Mouse (Mus musculus) Patski (cell line): Measurements from ENCODE around the gene Pde9a. TPM values are rescaled to one million over a fixed set of nuclear protein-coding genes. Genes with fewer than 3 reads are reported as not detected.
A peak's percentile ranks its signal among the peaks of the same experiment; 100 is the strongest.

ENCODE experiments used
- ATAC-seq: fragments of 100-300 bp; one replicate; pipeline ENCODE4 v1.8.0; 2021
- CTCF ChIA-PET: fragments of 350-600 bp; sonication (Branson Sonifier 250); formaldehyde crosslinking; loops from one replicate; lab custom pipeline; 2022; ENCODE audit warnings: inconsistent platforms; lab: Charles Lee
- POLR2A ChIA-PET: fragments of 350-600 bp; sonication (Branson Sonifier 250); formaldehyde crosslinking; loops from one replicate; lab custom pipeline; 2022; ENCODE audit warnings: antibody characterized with exemption, inconsistent platforms; lab: Charles Lee
- DNase-seq: peaks from one replicate; pipeline ENCODE4 v3.0.0-alpha.2; 2011; ENCODE audit warnings: low read depth, low spot score
- H3K27me3 ChIP-seq: fragments of 371-371 bp; one replicate; pipeline ENCODE4 v1.5.1; 2021
- CTCF ChIP-seq: fragments of 100-300 bp; IDR thresholded peaks from one replicate; pipeline ENCODE4 v1.5.1; 2021
- in situ Hi-C: fragments of 300-500 bp; cut with MboI; formaldehyde crosslinking; loops from 3 replicates; pipeline ENCODE4 v1.11.1; 2018; ENCODE audit warnings: low pct_unique_long_range_greater_than_20kb, mixed read lengths
- polyA plus RNA-seq: library from polyadenylated mRNA; unstranded; gene quantifications from one replicate; pipeline ENCODE4 v1.2.3, GENCODE M21; 2021

The Pde9a gene
- polyA plus RNA-seq, 1 experiment from 2014 or later: not detected

DNA sequence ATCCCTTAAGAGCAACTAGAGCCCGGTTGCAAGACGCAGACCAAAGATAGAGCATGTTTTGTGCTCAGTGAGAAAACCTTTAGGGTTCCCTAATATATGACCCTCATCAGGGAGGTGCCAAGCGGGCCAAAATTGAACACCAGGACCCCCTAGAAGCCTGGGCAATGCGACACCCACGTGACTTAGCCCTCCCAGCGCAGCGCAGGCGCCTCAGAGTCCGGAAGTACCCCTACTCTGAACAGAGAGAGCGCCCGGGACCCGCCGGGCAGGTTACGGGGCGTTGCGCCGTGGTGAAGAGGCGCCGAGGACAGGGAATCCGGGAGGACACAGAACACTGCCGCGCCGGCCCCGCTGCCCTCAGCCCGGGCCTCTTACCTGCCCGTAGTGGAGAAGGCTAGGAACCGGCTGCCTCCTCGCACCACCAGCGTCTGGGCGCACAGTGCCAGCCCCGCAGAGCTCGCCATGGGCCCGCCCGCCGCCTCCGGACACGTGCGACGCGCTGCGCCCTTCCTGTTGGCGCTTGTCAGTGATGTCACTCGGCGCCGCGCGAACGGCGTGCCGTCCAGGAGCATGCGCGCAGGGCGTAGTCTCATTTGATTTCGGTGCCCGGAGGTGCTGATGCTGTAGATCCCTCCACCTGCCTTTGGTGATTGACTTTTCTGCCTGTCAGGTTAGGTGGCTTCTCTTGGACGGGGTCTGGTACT, 125.9 kb downstream of the Pde9a start:
- in situ Hi-C loops: loop anchor here (10.0 kb wide), 2 partner anchors 153 to 513 kb away; no protein-coding TSS in a partner anchor
- no peak for TF ChIP-seq CTCF
- CTCF ChIA-PET: no interaction called here
- DNase-seq (no peak), ATAC-seq (peak; percentile 84)
- POLR2A ChIA-PET: interaction anchor here (1.3 kb wide), 1 partner anchor 10 kb away, joined by 3 read pairs; no protein-coding TSS in a partner anchor
- no peaks in the 10 kb centered on the region for H3K27me3 ChIP-seq

- POLR2A ChIA-PET: interaction anchor here (1.3 kb wide), 1 partner anchor 10 kb away, joined by 3 read pairs; no protein-coding TSS in a partner anchor
- DNase-seq: no peak
- no peaks in the 10 kb centered on the region for H3K27me3 ChIP-seq
- ATAC-seq: no peak
- TF ChIP-seq CTCF: no peak
- CTCF ChIA-PET: no interaction called here
- in situ Hi-C loops: loop anchor here (10.0 kb wide), 2 partner anchors 152 to 512 kb away; no protein-coding TSS in a partner anchor
Measured at GRCm38 (mm10) chr17:31512593-31512992, 126.6 kb downstream of the Pde9a start.

DNA sequence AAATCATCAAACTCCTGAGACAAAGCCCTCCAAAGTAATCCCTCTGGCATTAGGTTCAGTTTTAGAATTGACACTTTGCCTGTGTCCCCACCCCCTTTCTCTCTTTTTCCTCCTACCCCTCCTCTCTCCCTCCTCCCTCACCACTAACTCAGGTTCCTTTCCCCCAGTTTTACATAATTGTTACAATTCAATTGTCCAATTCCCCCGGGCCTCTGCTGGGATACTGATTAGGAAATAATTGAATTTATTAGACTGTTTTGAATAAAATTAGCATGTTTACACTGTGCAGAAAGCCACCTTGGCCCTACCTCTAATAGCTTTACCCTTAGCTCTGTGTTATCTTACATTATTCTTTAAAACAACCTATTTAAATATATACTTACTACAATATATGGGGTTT, 128.7 kb downstream of the Pde9a start:
- DNase-seq (no peak), ATAC-seq (no peak)
- TF ChIP-seq CTCF: no peak
- H3K27me3 ChIP-seq: no peaks in the 10 kb centered on the region
- ChIA-PET POLR2A (no interaction called here), CTCF (no interaction called here)
- in situ Hi-C loops: loop anchor here (10.0 kb wide), 2 partner anchors 150 to 510 kb away; no protein-coding TSS in a partner anchor

- in situ Hi-C loops: loop anchor here (10.0 kb wide), 2 partner anchors 145 to 505 kb away; no protein-coding TSS in a partner anchor
- CTCF ChIA-PET: interaction anchor here (0.7 to 2.1 kb wide), 10 partner anchors 47 to 149 kb away, joined by 3 to 9 read pairs (median 4); no protein-coding TSS in a partner anchor
- ATAC-seq (peak; percentile 40), DNase-seq (no peak)
- no peaks in the 10 kb centered on the region for H3K27me3 ChIP-seq
- POLR2A ChIA-PET: interaction anchor here (0.6 to 0.7 kb wide), 2 partner anchors 14 to 39 kb away, joined by 3 to 4 read pairs; no protein-coding TSS in a partner anchor
- no peak for TF ChIP-seq CTCF
Measured at GRCm38 (mm10) chr17:31519344-31519945, 133.4 kb downstream of the Pde9a start.

- POLR2A ChIA-PET: interaction anchor here (0.6 kb wide), 1 partner anchor 38 kb away, joined by 4 read pairs; no protein-coding TSS in a partner anchor
- DNase-seq (peak; percentile 86), ATAC-seq (peak; percentile 94)
- in situ Hi-C loops: loop anchor here (10.0 kb wide), 2 partner anchors 145 to 505 kb away; no protein-coding TSS in a partner anchor
- CTCF ChIA-PET: interaction anchor here (0.7 to 2.1 kb wide), 9 partner anchors 46 to 148 kb away, joined by 3 to 9 read pairs (median 4); no protein-coding TSS in a partner anchor
- H3K27me3 ChIP-seq: no peaks in the 10 kb centered on the region
- TF ChIP-seq CTCF: no peak
Measured at GRCm38 (mm10) chr17:31519946-31520838, 134.2 kb downstream of the Pde9a start, which contains the start of the genes Wdr4 and Ndufv3. TSS of gene Wdr4 (minus strand) at chr17:31519980. TSS of gene Ndufv3 (plus strand) at chr17:31520115.

DNA sequence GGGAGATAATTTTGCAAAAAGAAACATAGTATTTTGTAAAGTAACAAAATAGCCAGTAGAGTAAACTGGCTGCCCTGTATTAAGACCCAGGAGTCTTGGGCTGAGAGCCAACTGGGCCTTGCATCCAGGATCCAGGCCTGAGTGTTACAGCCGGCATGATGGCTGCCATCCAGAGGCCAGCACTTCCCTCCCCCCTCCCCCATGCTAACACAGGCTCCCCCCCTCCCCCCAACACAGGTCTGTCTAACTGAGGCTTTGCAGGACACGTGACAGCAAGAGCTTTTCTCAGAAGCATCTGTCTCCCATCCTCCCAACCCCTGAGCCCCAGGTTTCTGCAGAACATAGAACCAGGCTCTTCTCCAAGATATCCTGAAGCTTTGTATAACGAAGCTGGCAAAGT, 134.9 kb downstream of the Pde9a start:
- ChIA-PET CTCF (interaction anchor here (1.0 to 1.1 kb wide), 2 partner anchors 24 to 45 kb away, joined by 3 read pairs; no protein-coding TSS in a partner anchor), POLR2A (interaction anchor here (1.1 kb wide), 1 partner anchor 42 kb away, joined by 3 read pairs; no protein-coding TSS in a partner anchor)
- no peak for TF ChIP-seq CTCF
- DNase-seq (no peak), ATAC-seq (no peak)
- no peaks in the 10 kb centered on the region for H3K27me3 ChIP-seq
- in situ Hi-C loops: no loop called here

DNA sequence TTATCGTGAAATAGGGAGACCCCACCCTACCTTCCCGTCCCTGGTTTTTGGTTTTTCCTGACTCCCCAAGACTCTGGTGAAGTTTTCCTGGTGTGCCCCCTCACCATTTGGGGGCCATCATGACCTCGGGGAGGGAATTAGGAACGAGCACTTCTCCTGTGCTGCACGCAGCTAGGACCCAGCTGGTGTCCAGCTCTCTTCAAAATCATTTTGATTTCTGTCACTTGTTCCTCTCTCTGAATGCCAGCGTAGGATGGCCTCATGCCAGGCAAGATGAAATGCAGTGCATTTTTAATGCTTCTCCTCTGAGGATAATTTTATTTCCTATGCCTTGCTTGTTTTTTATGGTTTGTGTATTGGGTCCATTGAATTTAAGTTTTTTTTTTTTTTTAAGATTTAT, 135.9 kb downstream of the Pde9a start:
- ATAC-seq: no peak
- CTCF ChIA-PET: interaction anchor here (0.7 to 1.1 kb wide), 2 partner anchors 9 to 23 kb away, joined by 3 read pairs; no protein-coding TSS in a partner anchor
- H3K27me3 ChIP-seq: no peaks in the 10 kb centered on the region
- TF ChIP-seq CTCF: no peak
- POLR2A ChIA-PET: interaction anchor here (1.1 kb wide), 1 partner anchor 41 kb away, joined by 3 read pairs; no protein-coding TSS in a partner anchor
- no peak for DNase-seq
- in situ Hi-C loops: no loop called here

DNA sequence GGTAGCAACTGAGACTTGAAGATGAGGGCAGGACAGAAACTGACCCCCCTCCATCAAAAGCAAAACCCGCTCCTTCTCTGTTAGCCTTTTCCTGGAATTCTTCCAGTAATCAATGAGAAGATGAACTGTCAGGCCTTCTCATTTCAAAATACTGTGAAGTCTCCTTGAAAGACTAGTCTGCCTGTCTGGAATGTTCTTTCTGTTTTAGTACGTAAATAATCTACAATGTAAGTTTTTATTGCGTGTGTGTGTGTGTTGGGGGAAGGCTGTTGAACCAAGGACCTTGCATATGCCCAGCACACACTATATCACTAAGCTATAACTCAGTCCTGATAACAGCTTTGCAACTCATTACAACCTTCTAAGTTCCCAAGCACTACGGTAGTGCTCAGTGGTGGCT, 139.1 kb downstream of the Pde9a start:
- in situ Hi-C loops: no loop called here
- ChIA-PET POLR2A (interaction anchor here (0.7 kb wide), 2 partner anchors 17 to 1221 kb away, joined by 3 to 4 read pairs; no protein-coding TSS in a partner anchor), CTCF (interaction anchor here (0.9 kb wide), 1 partner anchor 444 kb away, joined by 3 read pairs; no protein-coding TSS in a partner anchor)
- no peaks in the 10 kb centered on the region for H3K27me3 ChIP-seq
- ATAC-seq: no peak
- TF ChIP-seq CTCF: no peak
- no peak for DNase-seq

- TF ChIP-seq CTCF: no peak
- ATAC-seq (no peak), DNase-seq (no peak)
- no peaks in the 10 kb centered on the region for H3K27me3 ChIP-seq
- ChIA-PET CTCF (no interaction called here), POLR2A (no interaction called here)
- in situ Hi-C loops: no loop called here
Measured at GRCm38 (mm10) chr17:31525816-31526215, 139.8 kb downstream of the Pde9a start.

Other genes with a start within 250 kb of the Pde9a start
- not detected for gene Tff2, start 241.9 kb upstream of the Pde9a start, polyA plus RNA-seq
- not detected for gene Tff1, start 220.9 kb upstream of the Pde9a start, polyA plus RNA-seq
- gene Tmprss3, start 187.2 kb upstream of the Pde9a start, polyA plus RNA-seq: not detected
- 0.01 TPM for gene Ubash3a, start 178.3 kb upstream of the Pde9a start, polyA plus RNA-seq
- gene Rsph1, start 108.8 kb upstream of the Pde9a start, polyA plus RNA-seq: 3.1 TPM
- gene Slc37a1, start 99.4 kb upstream of the Pde9a start, polyA plus RNA-seq: 4.5 TPM
- 28.9 TPM for gene Wdr4, start 133.8 kb downstream of the Pde9a start, polyA plus RNA-seq
- 246 TPM for gene Ndufv3, start 133.9 kb downstream of the Pde9a start, polyA plus RNA-seq
- gene Pknox1, start 178.5 kb downstream of the Pde9a start, polyA plus RNA-seq: 17.8 TPM